Mouse (Mus musculus) ES-E14 (cell line): ENCODE measurements around the gene Stx2.

Source experiments
- CHD2 ChIP-seq: IDR thresholded peaks from 2 replicates; pipeline ENCODE4 v1.6.1; 2014; ENCODE audit warnings: mild to moderate bottlenecking, low read depth, low read length, inconsistent platforms
- HCFC1 ChIP-seq: IDR thresholded peaks from 2 replicates; pipeline ENCODE4 v1.6.1; 2012; ENCODE audit warnings: low read length, inconsistent platforms, borderline replicate concordance; ENCODE audit not compliant: insufficient read depth
- MAFK ChIP-seq: IDR thresholded peaks from 2 replicates; pipeline ENCODE4 v1.6.1; 2014; ENCODE audit warnings: mild to moderate bottlenecking, low read depth, low read length, inconsistent platforms; ENCODE audit not compliant: insufficient read depth
- ZC3H11A ChIP-seq: IDR thresholded peaks from 2 replicates; pipeline ENCODE4 v1.6.1; 2012; ENCODE audit warnings: low read depth, mild to moderate bottlenecking, inconsistent platforms, low read length, borderline replicate concordance

DNA sequence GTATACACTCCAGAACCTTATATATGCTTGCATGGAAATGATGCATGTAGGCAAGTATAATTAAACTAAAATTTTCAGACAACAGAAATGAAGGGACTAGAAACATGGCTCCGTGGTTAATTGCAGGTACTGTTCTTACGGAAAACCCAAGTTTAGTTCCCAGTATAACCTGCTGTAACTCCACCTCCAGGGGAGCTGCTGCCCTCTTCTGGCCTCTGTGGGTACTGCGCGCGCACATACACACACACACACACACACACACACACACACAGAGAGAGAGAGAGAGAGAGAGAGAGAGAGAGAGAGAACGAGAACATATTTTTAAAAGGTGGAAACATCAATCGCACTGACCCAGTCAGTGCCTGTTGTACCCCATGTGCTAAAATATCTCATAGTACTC is 29.4 kb downstream of the Stx2 start:
- TF ChIP-seq CHD2, result no peak
- no peak for TF ChIP-seq HCFC1
- TF ChIP-seq MAFK, result no peak
- TF ChIP-seq ZC3H11A, result no peak
